Mouse (Mus musculus): ENCODE data around the gene Rps2. TPM values are rescaled to one million over a fixed set of nuclear protein-coding genes. Genes with fewer than 3 reads are reported as not detected.

Rps2 gene
- 685 and 784 TPM in 2 replicates for polyA plus RNA-seq (2012; ENCODE audit: insufficient read depth, insufficient read length, missing spikeins)

- H3K27ac ChIP-seq (ENCODE audit: insufficient read depth, low read depth, low read length): no peak within 1 kb of the TSS
- peak within 1 kb of the TSS; percentile 73 for H3K4me3 ChIP-seq (ENCODE audit: insufficient read depth, low read length)
- TF ChIP-seq POLR2A (IDR thresholded peaks at IDR 0.05; ENCODE audit: borderline replicate concordance, low read depth, low read length): no peak
- no peak for TF ChIP-seq CTCF (IDR thresholded peaks at IDR 0.05; ENCODE audit: low read depth, low read length)
- peaks cover 2% of the 10 kb centered on the region; the same call in 1 of the 2 replicates for H3K4me1 ChIP-seq (ENCODE audit: control insufficient read depth, insufficient read depth, low read length)
Observed at GRCm38 (mm10) chr17:24717943-24718342, at the start of gene Rps2, which contains the start of gene Rnf151. TSS of gene Rps2 (plus strand) at chr17:24718116. TSS of gene Rnf151 (minus strand) at chr17:24718063.

GRCm38 (mm10) chr17:24669214-24669544, 48.7 kb upstream of the Rps2 start:
- H3K4me1 ChIP-seq (ENCODE audit: control insufficient read depth, insufficient read depth, low read length): peaks cover 26% of the 10 kb centered on the region
- H3K27ac ChIP-seq (ENCODE audit: insufficient read depth, low read depth, low read length): peak overlapping the region; percentile 43
- H3K4me3 ChIP-seq (ENCODE audit: insufficient read depth, low read length): peak overlapping the region; percentile 70

- Histone ChIP-seq H3K27ac (ENCODE audit: insufficient read depth, low read depth, low read length) (peak within 1 kb of the TSS; percentile 43), H3K4me1 (ENCODE audit: control insufficient read depth, insufficient read depth, low read length) (peaks cover 31% of the 10 kb centered on the region), H3K4me3 (ENCODE audit: insufficient read depth, low read length) (peak within 1 kb of the TSS; percentile 70)
- TF ChIP-seq CTCF (IDR thresholded peaks at IDR 0.05; ENCODE audit: low read depth, low read length) (no peak), POLR2A (IDR thresholded peaks at IDR 0.05; ENCODE audit: borderline replicate concordance, low read depth, low read length) (no peak)
Observed at GRCm38 (mm10) chr17:24669545-24670245, 48.2 kb upstream of the Rps2 start, which contains the start of gene Zfp598. TSS of gene Zfp598 (plus strand) at chr17:24669687.

- Histone ChIP-seq H3K4me3 (ENCODE audit: insufficient read depth, low read length) (peak overlapping the region; percentile 70), H3K27ac (ENCODE audit: insufficient read depth, low read depth, low read length) (0 out of 2 replicates have a peak overlapping the region, but pooled peaks have one; percentile 5), H3K4me1 (ENCODE audit: control insufficient read depth, insufficient read depth, low read length) (peaks cover 33% of the 10 kb centered on the region)
- TF ChIP-seq CTCF (IDR thresholded peaks at IDR 0.05; ENCODE audit: low read depth, low read length): no peak
- TF ChIP-seq POLR2A (IDR thresholded peaks at IDR 0.05; ENCODE audit: borderline replicate concordance, low read depth, low read length): no peak
Observed at GRCm38 (mm10) chr17:24670246-24670844, 47.6 kb upstream of the Rps2 start.

GRCm38 (mm10) chr17:24671346-24671745, 46.6 kb upstream of the Rps2 start:
- no peak overlapping the region for H3K27ac ChIP-seq (ENCODE audit: insufficient read depth, low read depth, low read length)
- H3K4me1 ChIP-seq (ENCODE audit: control insufficient read depth, insufficient read depth, low read length): peaks cover 33% of the 10 kb centered on the region
- TF ChIP-seq CTCF (IDR thresholded peaks at IDR 0.05; ENCODE audit: low read depth, low read length): no peak
- TF ChIP-seq POLR2A (IDR thresholded peaks at IDR 0.05; ENCODE audit: borderline replicate concordance, low read depth, low read length): no peak
- H3K4me3 ChIP-seq (ENCODE audit: insufficient read depth, low read length): no peak overlapping the region

- Histone ChIP-seq H3K4me1 (ENCODE audit: control insufficient read depth, insufficient read depth, low read length) (peaks cover 33% of the 10 kb centered on the region), H3K27ac (ENCODE audit: insufficient read depth, low read depth, low read length) (no peak overlapping the region), H3K4me3 (ENCODE audit: insufficient read depth, low read length) (peak overlapping the region; percentile 15)
- TF ChIP-seq POLR2A (IDR thresholded peaks at IDR 0.05; ENCODE audit: borderline replicate concordance, low read depth, low read length): no peak
- TF ChIP-seq CTCF (IDR thresholded peaks at IDR 0.05; ENCODE audit: low read depth, low read length): no peak
Observed at GRCm38 (mm10) chr17:24672141-24672540, 45.8 kb upstream of the Rps2 start.

- Histone ChIP-seq H3K4me1 (ENCODE audit: control insufficient read depth, insufficient read depth, low read length) (peaks cover 30% of the 10 kb centered on the region), H3K4me3 (ENCODE audit: insufficient read depth, low read length) (no peak overlapping the region), H3K27ac (ENCODE audit: insufficient read depth, low read depth, low read length) (no peak overlapping the region)
- TF ChIP-seq CTCF (IDR thresholded peaks at IDR 0.05; ENCODE audit: low read depth, low read length): no peak
- no peak for TF ChIP-seq POLR2A (IDR thresholded peaks at IDR 0.05; ENCODE audit: borderline replicate concordance, low read depth, low read length)
Observed at GRCm38 (mm10) chr17:24674277-24674676, 43.6 kb upstream of the Rps2 start.

- Histone ChIP-seq H3K27ac (ENCODE audit: insufficient read depth, low read depth, low read length) (no peak overlapping the region), H3K4me1 (ENCODE audit: control insufficient read depth, insufficient read depth, low read length) (peaks cover 25% of the 10 kb centered on the region), H3K4me3 (ENCODE audit: insufficient read depth, low read length) (no peak overlapping the region)
- TF ChIP-seq CTCF (IDR thresholded peaks at IDR 0.05; ENCODE audit: low read depth, low read length) (peak; percentile 57; the same call in 1 of the 2 replicates), POLR2A (IDR thresholded peaks at IDR 0.05; ENCODE audit: borderline replicate concordance, low read depth, low read length) (no peak)
Observed at GRCm38 (mm10) chr17:24676187-24676586, 41.7 kb upstream of the Rps2 start.

GRCm38 (mm10) chr17:24676877-24677276, 41.0 kb upstream of the Rps2 start:
- TF ChIP-seq POLR2A (IDR thresholded peaks at IDR 0.05; ENCODE audit: borderline replicate concordance, low read depth, low read length): no peak
- TF ChIP-seq CTCF (IDR thresholded peaks at IDR 0.05; ENCODE audit: low read depth, low read length): no peak
- Histone ChIP-seq H3K27ac (ENCODE audit: insufficient read depth, low read depth, low read length) (no peak overlapping the region), H3K4me3 (ENCODE audit: insufficient read depth, low read length) (no peak overlapping the region), H3K4me1 (ENCODE audit: control insufficient read depth, insufficient read depth, low read length) (peaks cover 18% of the 10 kb centered on the region)

GRCm38 (mm10) chr17:24677500-24678080, 40.3 kb upstream of the Rps2 start:
- Histone ChIP-seq H3K27ac (ENCODE audit: insufficient read depth, low read depth, low read length) (no peak overlapping the region), H3K4me1 (ENCODE audit: control insufficient read depth, insufficient read depth, low read length) (peaks cover 12% of the 10 kb centered on the region), H3K4me3 (ENCODE audit: insufficient read depth, low read length) (no peak overlapping the region)
- TF ChIP-seq POLR2A (IDR thresholded peaks at IDR 0.05; ENCODE audit: borderline replicate concordance, low read depth, low read length) (no peak), CTCF (IDR thresholded peaks at IDR 0.05; ENCODE audit: low read depth, low read length) (no peak)
